Mouse (Mus musculus): ENCODE measurements around the gene Fpgs.

The Fpgs gene

DNA sequence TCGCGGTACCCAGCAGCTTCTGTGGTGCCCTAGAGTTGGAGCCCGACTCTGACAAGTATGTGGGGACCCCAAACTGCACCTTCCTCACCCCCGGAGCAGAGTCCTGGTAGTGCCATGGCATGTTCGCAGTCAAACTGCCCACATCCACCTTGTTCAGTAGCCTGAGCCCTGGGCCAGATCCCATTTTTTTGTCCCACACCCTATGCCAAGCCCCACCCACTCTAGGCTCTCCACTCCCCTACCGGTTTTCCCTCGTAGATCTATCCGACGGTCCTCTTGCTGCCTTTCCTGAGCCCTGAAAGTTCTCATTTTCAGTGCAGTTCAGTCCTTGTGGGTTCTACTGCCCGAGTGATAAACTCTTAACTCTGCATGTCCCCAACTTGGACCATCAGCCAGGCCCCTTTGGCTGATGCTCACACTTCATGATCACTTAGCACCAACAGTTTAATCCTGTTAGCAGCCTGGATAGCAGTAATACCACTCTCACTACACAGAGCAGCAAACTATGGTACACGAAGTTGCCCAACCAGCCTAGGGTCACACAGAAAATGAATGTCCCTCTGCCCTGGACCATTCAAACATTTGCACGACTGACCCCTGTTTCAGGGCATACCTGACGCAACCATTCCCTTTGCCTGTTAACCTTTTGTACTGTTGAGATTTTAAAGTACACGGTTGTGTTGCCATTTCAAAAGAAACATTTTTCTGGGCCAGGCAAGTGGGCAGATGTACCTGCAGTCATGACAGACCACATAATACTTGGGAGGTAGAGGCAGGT, 2.8 kb downstream of the Fpgs start:
- DNase-seq (ENCODE audit: low read depth) = no peak

DNA sequence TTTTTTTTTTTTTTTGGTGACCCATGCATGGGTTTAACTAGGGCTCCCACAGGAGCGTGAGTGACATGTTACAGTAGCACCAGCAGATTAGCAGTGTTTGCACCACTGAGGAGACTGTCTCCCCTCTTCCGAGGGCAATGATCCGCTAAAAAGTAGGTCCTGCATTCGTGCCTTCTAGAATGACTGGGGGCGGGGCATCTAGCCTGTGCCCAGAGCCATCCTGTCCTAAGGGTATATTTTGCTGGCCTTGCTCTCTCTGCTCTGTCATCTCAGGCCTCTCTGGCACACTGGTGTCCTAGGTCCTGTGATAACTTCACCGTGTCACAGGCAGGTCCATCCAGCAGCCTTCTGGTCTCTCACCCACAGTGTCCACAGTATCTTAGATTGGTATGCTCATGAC, 4.3 kb downstream of the Fpgs start:
- DNase-seq (ENCODE audit: low read depth) = no peak

DNA sequence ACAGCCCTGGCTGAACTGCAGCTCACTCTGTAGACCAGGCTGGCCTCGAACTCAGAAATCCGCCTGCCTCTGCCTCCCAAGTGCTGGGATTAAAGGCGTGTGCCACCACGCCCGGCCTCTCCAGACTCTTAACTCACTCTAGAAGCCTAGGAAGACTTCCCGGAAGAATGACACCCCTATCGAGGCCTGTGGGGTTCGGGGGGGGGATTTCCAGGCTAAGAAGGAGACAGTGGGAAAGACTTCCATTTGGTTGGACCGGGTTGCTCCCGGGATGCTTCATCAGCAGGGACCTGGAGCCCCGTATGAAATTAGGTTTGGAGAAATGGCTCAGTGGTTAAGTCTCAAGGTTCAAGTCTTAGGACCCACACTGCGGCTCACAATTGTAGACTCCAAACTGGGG, 9.3 kb downstream of the Fpgs start:
- no peak for DNase-seq (ENCODE audit: low read depth)

DNA sequence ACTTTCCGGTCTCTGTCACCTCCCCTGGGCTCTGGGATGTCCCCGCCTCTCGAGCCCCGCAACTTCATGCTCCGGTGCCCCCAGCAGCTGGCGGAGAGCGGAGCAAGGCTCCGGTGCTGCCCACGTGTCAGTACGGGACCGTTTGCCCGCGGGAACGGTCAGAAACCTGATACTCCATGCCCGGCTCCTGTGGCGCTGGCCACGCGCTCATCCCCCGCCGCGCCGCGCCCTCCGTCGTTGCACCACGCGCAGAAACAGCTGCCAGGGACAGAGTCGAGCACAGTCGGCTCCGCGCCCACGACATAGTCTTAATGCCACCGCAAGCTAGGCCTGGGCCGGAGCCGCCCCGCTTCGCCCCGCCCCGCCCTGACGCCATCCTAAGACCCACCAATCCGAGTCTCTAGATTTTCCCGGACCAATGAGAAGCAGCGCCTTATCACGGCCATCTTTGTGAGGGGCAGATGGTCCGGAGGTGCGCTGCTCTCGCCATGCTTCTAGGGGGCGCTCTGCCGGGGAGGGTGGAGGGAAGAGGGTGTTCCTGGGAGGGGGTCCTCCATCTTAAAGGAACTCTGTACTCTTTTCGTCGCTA, 10.0 kb downstream of the Fpgs start:
- peak; percentile 87 for DNase-seq (ENCODE audit: low read depth)

DNA sequence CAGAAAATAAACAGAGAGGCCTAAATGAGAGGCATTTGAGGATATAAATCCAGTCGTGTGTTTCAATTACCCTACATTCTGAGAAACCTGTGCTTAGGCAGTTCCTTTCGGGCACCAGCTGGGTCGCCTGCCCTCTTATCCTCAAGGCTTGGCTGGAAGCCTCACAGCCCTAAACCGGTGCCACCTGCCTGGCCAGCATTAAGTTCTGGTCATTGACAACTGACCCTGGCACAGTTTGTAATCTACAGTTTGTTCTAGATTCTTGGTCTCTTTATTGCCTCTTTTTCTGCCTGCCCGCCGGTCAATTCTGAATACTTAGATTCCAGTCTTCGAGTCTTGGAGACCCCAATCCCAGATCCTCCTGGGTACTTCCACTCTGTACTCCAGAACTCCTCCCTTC, 10.7 kb downstream of the Fpgs start:
- no peak for DNase-seq (ENCODE audit: low read depth)

DNA sequence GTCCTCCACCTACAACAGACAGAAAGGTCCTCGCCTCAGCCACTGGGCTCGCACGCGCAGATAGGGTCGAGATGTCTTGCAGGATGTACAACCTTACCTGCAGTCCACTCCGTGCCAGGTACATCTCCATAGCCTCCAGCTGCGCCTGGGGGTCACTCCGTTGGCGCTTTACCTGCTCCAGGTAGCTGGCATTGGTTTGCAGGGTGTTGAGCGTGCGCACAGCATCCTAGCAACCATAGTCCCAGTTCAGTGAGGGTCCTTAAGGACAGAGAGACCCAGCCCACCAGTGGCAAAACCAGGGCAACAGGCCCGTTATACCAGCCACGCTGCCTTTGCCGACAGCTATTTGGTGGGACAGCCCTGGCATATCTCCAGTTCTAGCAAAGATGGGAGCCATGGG, 11.4 kb downstream of the Fpgs start:
- DNase-seq (ENCODE audit: low read depth) = no peak

DNA sequence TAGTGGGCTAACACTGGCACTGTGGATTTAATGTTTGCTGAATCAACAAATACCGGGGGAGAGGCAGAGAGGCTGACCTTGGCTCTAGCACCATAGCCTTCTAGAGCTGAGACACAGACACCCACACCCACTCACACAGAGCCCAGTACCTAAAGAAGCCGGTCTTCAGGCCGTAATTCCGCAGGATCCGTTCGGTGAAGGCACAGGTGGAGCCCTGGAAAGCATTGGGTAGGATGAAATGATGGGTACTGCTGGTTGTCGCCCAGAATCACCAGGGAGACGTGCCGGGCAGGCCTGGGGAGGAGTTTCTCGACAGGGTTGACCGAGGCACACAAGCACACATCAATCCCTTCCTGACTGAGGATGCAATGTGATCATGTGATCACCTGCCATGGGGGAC, 12.9 kb downstream of the Fpgs start:
- no peak for DNase-seq (ENCODE audit: low read depth)

DNA sequence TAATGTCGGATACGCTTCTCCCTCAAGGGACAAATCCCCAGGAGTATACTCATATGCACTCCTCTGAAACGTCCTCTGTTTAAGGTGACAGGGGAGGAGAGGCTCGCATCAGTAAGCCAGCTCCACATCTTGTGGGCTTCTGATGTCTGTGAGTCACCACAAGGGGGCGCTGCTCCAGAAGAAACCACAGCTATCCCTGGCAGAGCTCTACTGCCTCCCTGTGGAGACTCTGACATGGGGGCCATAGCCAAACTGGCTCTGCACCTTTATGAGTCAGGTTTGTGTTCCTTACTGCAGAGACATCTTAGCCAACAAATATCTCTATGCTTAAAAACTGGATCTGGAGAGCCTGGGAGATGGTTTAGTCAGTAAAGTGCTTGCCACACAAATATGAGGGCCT, 14.5 kb downstream of the Fpgs start:
- peak; percentile 77 for DNase-seq (ENCODE audit: low read depth)

DNA sequence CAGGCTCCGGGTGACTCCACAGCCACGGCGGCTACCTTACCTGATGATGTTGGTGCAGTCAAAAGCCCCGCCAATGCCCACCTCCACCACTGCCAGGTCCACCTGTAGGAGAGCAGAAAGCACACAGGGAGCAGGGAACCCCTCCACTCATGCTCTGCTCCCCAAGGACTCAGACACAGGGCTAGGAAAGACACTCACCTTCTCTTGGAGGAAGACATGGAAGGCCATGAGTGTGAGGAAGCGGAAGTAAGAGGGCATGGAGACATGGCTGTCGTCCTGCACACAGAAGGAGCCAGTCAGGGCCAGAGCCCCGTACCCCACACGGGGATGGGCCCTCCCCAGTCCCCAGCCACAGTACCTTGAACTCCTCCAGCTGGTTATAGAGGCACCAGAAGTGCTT, 16.4 kb downstream of the Fpgs start:
- no peak for DNase-seq (ENCODE audit: low read depth)

DNA sequence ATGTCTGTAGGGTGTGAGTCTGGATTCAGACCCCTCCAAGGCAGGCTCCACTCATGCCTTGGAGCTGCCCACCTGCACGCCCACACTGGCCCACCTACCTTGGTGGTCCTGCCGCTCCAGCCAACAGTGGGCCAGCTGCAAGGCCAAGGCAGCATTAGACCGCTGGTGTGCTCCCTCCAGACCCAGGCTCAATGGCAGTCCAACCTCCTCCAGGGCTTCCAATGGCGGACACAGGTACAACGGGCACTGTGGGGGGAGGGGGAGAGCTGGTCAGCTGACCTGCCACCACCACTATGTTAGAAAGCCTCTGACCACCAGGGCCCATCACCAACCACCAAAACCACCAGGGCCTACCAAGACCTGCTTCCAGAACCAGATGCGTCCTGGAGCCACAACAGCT, 17.3 kb downstream of the Fpgs start:
- DNase-seq (ENCODE audit: low read depth) = no peak

DNA sequence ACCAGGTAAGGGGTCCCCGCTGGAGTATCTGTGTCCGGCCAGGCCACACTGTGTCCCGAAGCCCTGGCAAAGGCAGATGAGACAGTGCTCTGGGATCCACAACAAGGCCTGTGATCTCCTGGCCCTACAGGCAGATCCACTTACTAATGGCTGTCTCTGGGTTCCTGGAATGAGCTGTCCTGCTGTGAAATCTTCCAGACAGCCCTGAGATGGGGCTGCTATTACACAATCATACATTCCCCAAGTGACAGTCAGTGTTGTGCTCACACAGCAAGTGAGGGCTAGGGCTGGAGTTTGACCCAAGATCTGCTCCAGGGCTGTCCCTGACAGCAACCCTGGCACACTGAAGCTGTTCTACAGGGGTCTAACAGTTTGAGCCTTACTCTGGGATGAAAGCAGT, 18.1 kb downstream of the Fpgs start:
- DNase-seq (ENCODE audit: low read depth) = peak; percentile 44

DNA sequence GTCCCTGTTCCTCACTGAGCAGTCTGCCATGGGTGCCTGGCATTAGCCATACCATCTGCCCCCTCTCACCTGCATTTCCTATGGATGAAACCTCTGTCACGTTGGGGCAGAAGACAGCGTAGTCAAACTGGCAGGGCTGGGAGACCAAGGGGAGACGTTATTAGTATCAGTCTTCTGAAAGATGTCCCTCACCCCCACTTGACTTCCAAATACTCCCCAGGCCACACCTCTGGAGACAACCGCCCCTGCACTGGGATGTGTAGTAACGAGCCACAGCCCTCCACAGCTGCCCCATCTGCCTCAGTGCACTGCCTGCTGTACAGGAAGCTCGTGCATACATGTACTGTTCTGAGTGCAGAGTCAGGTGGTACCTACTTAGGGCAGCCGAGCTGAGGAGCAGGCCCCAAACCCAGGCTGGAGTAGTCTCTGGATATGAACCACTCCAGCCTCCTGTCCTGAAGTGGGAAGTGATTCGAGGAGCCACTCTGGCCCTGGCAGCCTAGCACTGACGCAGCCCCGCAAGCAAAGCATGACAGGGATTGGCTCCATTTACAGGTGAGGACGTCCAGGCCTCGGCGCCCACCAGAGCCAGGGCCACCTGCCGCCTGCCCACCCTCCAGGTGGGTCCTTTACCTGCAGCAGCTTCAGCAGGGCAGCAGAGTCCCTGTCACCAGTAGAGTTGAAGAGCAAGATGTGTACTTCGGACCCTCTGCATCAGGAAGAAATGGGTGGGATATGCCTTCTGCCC, 19.1 kb downstream of the Fpgs start:
- DNase-seq (ENCODE audit: low read depth) = no peak

DNA sequence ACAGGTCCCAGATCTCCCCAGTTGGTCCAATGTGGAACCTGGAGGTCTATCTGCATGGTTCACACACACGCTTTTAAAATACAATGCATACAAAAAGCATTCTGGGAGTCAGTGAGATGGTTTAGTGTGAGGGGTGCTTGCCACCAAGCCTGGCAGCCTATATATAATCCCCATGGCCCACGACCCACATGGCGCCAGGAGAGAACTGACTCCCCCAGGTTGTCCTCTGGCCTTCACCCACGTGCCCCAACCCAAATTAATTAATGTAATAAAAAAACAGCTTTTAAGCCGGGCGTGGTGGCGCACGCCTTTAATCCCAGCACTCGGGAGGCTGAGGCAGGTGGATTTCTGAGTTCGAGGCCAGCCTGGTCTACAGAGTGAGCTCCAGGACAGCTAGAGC, 20.2 kb downstream of the Fpgs start:
- no peak for DNase-seq (ENCODE audit: low read depth)

DNA sequence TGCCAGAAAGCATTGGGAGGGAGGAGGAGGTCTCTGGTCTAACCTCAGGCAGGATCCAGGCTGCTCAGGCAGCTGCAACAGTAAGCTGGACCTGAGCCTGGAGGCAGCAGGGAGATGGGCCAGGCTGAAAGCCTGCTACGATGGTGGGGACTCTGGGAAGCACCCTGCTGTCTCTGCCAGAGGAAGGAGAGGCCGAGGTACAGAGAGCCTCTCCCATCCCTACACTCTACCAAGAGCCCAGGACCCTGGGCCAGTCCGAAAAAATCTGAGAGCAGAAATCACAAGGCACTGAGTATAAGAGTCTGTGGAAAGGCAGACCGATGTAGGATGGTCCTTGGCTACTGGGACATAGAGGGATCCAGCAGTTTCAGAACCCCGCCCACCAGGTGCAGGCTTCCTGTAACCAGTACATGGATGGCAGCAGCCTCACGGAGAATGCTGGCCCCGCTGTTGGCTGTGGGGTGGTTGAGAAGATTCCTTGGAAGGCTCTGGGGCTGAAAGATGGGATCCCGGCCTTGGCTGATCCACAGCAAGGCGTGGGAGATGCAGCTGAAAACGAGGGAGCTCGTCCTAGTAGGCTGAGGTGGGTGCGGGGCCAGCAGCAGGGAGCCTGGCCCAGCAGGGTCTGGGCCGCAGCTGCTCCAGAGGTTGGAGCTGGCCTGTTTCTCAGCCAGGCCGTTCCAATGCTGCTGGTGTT, 21.1 kb downstream of the Fpgs start:
- no peak for DNase-seq (ENCODE audit: low read depth)

DNA sequence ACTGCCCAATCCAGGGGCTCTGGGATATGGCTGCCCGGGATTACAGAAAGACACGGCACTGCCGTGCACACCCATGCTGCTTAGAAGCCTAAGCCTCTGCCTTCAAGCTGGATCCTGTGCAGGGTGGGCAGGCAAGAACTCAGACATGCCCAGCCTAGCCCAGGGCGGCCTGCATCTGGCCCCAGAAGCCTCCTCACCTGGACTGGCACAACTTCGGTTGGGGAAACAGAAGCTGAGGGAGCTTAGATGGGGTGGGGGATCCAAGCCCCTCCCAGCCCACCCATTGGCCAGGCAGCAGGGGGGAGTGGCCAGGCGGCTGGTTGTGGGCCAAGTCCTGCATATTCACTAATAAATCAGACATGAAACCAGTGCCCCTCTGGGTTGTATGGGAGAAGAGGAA, 22.2 kb downstream of the Fpgs start:
- no peak for DNase-seq (ENCODE audit: low read depth)

DNA sequence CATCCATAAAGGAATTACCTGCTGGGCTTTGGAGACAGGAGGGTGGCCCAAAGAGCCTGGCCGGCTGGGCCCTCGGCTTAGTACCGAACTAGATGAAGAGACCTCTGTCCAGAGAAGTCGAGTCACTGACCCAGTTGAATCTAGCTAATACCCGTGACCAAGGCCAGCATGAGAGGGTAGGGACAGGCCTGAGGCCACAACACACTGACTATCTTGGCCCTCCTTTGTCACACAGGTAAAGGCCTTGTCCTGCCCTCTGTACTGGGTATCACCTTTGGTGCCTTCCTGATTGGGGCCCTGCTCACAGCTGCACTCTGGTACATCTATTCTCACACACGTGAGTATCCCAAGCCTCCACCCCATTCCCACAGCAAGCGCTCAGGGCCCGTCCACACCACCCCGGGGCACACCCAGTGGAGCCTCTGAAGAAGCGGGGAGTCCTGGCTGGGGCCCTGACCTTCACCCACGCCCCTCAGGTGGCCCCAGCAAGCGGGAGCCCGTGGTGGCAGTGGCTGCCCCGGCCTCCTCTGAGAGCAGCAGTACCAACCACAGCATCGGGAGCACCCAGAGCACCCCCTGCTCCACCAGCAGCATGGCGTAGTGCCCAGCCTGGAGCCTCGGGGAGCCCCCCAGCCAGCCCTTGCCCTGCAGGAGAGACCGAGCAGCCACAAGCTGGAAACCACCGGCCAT, 22.8 kb downstream of the Fpgs start:
- DNase-seq (ENCODE audit: low read depth) = no peak

DNA sequence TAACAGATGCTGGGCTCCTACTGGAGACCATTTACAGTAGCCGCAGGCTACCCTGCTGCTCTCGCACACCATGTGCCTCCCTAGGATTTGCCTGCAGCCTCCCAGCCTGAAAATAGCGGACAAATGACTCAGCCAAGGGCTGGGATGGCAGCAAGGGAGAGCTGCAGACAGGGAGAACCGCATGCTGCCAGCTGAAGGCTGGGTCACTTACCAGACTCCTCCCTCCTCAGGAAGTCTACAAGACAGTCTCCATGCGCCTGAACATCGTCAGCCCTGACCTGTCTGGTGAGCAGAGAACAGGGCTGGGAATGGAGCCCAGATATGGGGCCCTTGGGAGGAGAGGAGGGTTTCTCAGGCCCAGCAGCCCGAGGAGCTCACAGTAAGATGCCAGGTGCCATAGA, 23.9 kb downstream of the Fpgs start:
- peak; percentile 94 for DNase-seq (ENCODE audit: low read depth)

DNA sequence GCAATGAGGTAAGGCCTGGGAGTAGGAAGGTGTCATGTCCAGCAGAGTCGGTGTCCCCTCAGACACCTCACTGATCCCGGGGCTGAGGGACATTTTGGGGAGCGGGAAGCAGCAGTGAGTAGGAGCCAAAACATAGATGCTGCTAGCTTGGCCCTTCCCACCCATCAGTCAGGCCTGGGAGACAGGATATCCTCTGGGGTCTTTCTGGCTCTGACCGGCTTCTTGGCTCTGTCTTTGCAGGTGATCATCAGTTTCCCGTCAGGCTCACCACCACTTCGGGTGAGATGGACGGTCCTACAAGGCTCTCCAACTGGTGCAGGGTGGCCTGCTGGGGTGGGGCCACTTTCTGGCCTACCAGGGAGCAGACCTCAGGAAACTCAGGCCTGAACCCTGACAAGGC, 26.3 kb downstream of the Fpgs start:
- DNase-seq (ENCODE audit: low read depth) = no peak

DNA sequence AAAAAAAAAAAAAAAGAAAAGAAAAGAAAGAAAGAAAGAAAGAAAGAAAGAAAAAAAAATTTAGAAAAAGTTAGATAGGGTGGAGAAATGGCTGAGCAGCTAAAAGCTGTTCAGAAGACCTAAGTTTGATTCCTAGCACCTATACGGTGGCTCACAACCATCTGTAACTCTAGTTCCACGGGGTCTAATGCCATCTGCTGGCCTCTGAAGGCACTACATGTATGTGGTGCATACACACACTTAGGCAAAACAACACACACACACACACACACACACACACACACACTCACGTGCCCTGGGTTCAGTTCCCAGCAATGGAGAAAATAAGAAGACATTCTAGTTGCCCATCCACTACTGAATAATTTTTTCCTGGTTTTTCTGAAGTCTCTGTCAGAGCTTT, 27.1 kb downstream of the Fpgs start:
- no peak for DNase-seq (ENCODE audit: low read depth)

DNA sequence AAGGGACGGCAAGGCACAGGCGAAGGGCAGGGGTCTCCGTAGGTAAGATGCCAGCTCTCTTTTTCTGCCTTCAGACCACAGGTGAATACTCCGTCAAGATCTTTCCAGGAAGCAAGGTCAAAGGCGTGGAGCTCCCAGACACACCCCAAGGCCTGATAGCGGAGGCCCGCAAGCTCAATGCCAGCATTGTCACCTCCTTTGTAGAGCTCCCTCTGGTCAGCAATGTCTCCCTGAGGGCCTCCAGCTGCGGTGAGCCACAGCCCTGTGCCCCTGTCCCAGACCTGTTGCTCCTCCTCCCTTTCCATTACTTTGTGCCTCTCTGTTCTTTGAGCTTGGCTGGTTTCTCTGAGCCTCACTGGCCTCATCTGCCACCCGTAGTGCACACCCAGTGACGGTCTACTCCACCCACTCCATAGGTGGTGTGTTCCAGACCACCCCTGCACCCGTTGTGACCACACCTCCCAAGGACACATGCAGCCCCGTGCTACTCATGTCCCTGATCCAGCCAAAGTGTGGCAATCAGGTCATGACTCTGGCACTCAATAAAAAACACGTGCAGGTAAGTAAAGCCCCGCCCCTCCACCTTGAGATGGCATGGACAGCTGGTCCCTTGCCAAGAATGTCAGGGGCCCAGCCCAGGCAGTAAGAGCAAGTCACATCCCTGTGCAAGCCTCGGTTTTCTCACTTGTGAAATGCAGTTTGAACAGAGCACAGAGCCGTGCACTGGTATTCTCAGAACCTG, 30.6 kb downstream of the Fpgs start:
- no peak for DNase-seq (ENCODE audit: low read depth)

DNA sequence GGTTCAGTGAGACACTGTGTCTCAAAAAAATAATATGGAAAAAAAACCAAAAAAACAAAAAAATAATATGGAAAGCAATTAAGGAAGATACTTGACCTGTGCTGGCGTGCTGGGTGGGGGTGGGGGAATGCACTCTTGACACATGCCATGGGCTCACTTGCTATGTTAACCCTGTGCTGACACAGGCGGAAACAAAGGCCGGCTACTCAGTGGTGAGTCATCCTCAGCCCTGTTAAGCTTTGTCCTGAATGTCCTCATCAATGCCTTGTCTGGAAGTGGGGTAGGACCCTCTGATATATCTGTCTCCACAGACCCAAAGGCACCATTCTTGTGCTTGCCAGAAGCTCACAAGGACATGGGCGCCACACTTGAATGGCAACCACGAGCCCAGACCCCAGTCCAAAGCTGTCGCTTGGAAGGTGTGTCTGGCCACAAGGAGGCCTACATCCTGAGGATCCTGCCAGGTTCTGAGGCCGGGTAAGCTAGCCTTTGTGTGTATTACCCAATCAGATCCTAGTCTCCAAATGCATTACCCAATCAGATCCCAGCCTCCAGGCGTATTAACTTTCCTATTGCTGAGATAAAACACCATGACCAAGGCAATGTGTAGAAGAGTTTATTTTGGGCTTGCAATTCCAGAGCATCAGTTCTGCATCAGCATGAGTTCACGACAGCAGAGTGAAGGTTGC, 31.9 kb downstream of the Fpgs start:
- no peak for DNase-seq (ENCODE audit: low read depth)

All from fibroblast of lung, adult 2 months (primary cell).